Mouse (Mus musculus) c-Kit-positive CD71-positive TER-119-negative erythroid progenitor cells, embryonic 14.5 days (primary cell): ENCODE measurements around the gene Taldo1.
"Not testable (repeated sequence)": the region's sequence is repeated elsewhere in the genome, so short reads cannot be mapped to it uniquely, and the experiment has no call there.

Experiments
- DNase-seq: peaks from one replicate; pipeline ENCODE4 v3.0.0-alpha.2; 2013; ENCODE audit warnings: low read depth

Gene Taldo1

GRCm38 (mm10) chr7:141388487-141389109, 3.4 kb upstream of the Taldo1 start:
- no peak for DNase-seq

DNA sequence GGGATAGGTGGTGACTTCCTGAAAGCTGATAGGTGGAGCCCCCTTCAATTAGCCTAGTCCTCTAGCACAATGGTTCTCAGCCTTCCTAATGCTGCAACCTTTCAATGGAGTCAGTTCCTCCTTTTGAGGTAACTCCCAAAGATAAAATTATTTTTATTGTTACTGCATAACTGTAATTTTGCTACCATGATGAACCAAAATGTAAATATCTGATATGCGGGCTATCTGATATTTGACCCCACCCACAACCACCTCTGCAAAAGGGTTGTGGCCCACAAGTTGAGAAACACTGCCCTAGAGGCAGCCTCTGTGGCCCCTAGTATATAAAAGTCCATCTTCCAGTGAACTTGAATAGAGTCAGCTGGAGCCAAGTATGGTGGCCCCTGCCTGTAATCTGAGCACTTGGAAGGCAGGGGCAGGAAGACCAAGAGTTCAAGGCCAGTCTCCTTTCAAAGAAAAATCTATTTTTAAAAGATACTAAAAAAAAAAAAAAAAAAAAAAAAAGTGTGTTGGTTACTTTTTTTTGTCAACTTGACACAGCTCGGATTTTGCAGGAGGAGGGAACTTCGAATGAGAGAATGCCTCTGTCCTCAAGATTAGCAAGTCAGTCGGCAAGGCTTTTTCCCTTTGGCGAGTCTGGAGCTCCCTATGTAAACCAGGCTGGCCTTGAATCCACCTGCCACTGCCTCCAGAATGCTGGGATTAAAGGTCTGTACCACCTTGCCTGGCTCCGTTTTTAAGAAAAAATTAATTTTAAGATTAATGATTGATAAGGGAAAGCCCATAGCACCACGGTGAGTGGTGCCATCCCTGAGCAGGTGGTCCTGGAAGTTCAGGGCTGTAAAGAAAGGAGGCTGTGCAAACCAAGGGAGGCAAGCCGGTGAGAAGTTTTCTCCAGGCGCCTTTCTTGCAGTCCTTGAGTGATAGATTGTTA, 1.4 kb upstream of the Taldo1 start:
- no peak for DNase-seq

- DNase-seq = peak; percentile 69
These were observed 688 bp downstream of the Taldo1 start for GRCm38 (mm10) chr7:141392552-141393222.

DNA sequence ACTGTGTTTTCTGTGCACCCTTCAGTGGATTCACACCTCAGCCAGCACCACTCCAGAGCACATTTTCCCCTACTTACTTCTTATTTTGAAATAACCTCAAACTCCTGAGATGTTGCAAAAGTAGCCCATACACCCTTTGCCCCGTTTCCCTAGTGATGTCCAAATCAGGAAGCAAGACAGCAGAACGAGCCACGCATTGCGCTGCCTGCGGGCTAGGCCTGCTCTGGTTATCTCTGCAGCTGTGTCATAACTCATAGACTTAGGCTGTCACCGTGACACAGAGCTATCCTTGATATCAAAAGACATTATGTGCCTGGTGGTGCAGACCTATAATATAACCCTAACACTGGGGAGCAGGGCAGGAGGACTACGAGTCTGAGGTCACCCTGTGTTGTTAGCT, 2.2 kb downstream of the Taldo1 start:
- DNase-seq = no peak

GRCm38 (mm10) chr7:141394771-141395170, 2.8 kb downstream of the Taldo1 start:
- DNase-seq = peak; percentile 82

DNA sequence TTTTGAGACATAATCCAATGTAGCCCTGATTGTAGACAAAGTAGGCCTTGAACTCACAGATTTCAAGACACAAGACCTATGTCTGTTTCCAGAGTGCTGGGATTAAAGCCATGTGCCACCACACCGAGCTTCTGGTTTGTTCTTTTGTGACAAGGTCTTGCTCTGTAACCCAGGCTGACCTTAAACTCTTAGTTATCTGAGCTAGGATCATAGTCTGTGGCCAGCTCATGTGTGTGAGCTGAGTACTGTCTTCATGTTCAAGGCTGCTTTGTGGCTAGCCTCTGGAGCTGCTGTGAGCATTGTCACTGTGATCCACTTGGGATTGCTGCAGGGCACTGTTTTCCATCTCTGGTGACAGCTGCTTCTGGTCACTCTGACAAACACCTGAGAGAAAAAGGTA, 3.3 kb downstream of the Taldo1 start:
- DNase-seq = no peak

DNA sequence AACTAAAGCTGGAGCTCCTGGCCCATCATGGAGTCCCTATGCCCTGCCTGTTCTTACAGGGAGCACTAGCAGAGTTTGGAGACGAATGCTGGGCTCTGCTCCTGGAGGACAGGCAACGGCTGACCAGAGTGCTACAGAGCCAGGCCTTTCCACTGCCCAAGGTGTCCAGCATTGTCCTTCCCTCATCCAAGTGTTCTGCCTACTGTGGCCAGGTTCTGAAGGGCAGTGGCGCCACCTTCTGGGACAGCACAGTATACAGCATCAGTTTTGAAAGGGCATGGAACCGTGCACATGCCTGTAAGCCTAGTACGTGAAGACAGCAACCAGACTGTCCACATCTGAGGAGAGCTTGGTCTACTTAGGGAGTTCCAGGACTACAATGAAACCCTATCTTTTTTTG, 11.3 kb downstream of the Taldo1 start:
- DNase-seq = no peak

DNA sequence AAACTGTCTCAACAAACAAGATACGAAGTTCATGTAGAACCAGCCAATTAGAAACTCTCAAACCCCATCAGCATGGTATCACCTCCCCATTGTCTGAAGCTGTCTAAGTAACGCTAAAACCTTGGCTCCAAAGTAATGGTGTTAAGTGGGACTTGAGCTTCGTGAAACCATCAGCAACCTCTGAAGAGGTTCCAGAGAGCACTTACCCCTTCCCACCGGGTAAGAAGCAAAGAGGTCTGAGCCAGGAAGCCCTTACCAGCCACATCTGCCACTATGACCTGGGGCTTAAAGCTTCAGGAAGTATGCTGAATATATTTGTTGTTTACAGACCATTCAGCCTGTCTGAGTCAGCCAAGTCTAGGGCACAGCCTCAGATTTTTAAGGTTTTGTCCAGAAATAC, 13.5 kb downstream of the Taldo1 start:
- DNase-seq = no peak

GRCm38 (mm10) chr7:141407670-141408069, 15.7 kb downstream of the Taldo1 start:
- DNase-seq = not testable (repeated sequence)

DNA sequence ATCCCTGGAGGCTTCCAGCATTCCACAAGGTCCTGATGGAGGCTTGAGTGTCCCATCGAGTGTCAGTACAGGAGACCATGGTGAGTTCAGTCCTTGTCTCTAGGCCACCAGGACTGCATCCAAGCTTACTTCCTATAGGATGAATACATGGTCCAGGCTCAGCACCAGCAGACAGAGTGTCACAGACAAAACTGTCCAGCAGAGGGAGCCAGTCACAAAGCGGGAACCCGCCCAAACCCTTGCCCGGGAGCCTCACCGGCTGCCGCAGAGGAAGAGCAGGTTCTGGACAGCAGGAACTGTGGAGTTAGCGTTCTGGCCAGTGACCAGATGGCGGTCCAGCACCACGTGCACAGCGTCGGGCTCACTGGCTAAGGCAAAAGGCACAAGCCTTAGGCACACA, 16.8 kb downstream of the Taldo1 start:
- DNase-seq = peak; percentile 75

- no peak for DNase-seq
These were observed 18.6 kb downstream of the Taldo1 start for GRCm38 (mm10) chr7:141410631-141411030.

DNA sequence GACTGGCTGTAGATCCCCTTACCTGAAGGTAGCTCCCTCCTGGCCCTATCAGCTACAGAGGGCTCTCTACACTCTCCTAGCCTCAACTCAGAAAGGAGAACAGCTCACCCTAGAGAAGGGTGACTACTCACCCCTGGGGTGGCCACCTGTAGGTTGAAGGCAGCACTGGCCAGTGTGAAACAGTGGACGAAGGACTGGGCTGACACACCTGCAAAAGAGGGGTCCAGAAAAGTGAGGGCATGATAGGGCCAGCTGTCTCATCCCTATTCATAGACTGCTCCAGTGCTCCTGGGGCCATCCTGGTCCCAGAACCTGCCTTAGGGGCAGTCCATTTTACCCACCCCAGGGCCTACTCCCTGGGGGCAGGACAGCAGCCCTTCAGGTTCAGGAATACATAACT, 19.7 kb downstream of the Taldo1 start:
- no peak for DNase-seq

- no peak for DNase-seq
These were observed 21.3 kb downstream of the Taldo1 start for GRCm38 (mm10) chr7:141413331-141413730.

GRCm38 (mm10) chr7:141413809-141414584, 22.0 kb downstream of the Taldo1 start, which contains the start of gene Gatd1:
Gene Gatd1 (minus strand): TSS chr7:141414136.
- DNase-seq = peak; percentile 99

DNA sequence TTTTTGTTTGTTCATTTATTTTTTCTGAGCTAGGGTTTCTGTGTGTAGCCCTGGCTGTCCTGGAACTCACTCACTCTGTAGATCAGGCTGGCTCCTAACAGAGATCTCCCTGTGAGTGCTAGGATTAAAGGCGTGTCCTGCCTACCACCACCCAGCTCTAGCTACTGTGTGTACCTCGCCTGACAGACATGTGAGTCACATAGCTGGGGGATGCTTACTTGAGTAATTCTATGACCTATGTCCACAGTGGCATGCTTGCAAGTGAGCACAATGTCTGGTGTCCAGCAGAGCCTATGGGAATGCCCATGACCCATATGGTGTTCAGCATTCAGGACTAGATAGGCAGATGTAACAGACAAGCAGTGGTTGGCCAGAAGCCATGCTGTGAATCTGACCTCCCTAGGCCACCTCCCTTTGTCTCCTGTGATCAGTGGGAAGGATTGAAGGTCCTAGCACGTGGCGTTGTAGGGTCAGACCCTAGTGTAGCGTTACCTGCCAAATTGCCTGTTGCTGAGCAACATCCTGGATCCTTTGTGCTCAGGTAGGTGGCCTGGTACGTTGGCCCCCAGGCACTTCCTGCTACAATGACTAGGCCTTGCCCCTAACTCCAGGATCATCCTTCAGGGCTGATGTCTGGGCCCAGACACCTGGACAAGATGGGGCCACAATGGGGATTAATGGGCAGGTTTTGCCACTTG, 24.3 kb downstream of the Taldo1 start:
- DNase-seq = no peak

- no peak for DNase-seq
These were observed 26.0 kb downstream of the Taldo1 start for GRCm38 (mm10) chr7:141417731-141418681.

DNA sequence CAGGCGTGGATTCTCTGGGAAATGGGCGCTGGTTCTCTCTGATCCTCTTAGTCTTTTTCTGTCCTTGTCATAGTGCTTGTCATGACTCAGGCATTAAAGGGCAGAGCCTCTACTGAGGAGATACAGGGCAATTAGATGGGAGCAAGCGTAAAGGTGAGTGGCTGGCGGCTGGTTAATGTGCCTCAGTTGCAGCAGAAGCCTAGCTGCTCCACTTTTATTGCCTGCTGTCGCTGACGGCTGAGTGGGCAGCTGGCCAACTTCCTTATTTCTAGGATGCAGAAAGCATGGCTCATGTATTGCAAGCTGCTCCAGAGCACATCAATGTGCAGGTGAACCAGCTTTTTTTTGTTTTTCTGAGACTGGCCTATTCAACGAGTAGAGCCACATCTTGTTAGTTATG, 27.0 kb downstream of the Taldo1 start:
- no peak for DNase-seq

- no peak for DNase-seq
These were observed 28.2 kb downstream of the Taldo1 start for GRCm38 (mm10) chr7:141420030-141420702.

- no peak for DNase-seq
These were observed 31.8 kb downstream of the Taldo1 start for GRCm38 (mm10) chr7:141423811-141424210.
